Mouse (Mus musculus) liver, embryonic 14.5 days (tissue): ENCODE data around the gene Map7d1. TPM values are rescaled to one million over a fixed set of nuclear protein-coding genes. Genes with fewer than 3 reads are reported as not detected.

Experiments used
- ATAC-seq: fragments of 200-750 bp; cut with Nextera tagmentation; 2 replicates; pipeline ENCODE4 v1.8.0; 2017; ENCODE audit warnings: moderate number of reproducible peaks, mild to moderate bottlenecking, moderate library complexity; ENCODE audit not compliant: insufficient read depth
- DNase-seq, 3 experiments: peaks; one replicate each; pipeline ENCODE4 v3.0.0-alpha.2; 2012 to 2013; ENCODE audit warnings: low read depth in 3 of 3, low spot score in 3 of 3
- H3K27ac ChIP-seq: fragments of 300-500 bp; sonication (generic); 2 replicates; pipeline ENCODE4 v1.5.1; 2014; ENCODE audit warnings: moderate library complexity, mild to moderate bottlenecking, control low read depth, inconsistent platforms
- H3K27me3 ChIP-seq: fragments of 300-500 bp; sonication (generic); 2 replicates; pipeline ENCODE4 v1.6.1; 2014; ENCODE audit warnings: mild to moderate bottlenecking, low read length, moderate library complexity; ENCODE audit not compliant: control insufficient read depth, insufficient read depth
- H3K36me3 ChIP-seq: fragments of 300-500 bp; sonication (generic); replicated peaks from 2 replicates; pipeline ENCODE4 v1.6.1; 2014; ENCODE audit warnings: low read depth; ENCODE audit not compliant: control insufficient read depth, insufficient read depth
- H3K4me1 ChIP-seq, 2 experiments: fragments of 200-500 bp in 1 of 2; fragments of 300-500 bp in 1 of 2; sonication (generic) in 1 of 2; replicated peaks; 2 replicates each; pipeline ENCODE4 v1.6.1; 2012 to 2014; ENCODE audit warnings: antibody characterized with exemption in 1 of 2, inconsistent platforms in 1 of 2, low read length in 1 of 2; ENCODE audit not compliant: control insufficient read depth in 2 of 2, insufficient read depth in 2 of 2
- H3K4me2 ChIP-seq: fragments of 300-500 bp; sonication (generic); 2 replicates; pipeline ENCODE4 v1.6.1; 2014; ENCODE audit warnings: low read depth, mild to moderate bottlenecking, control low read depth, moderate library complexity
- H3K4me3 ChIP-seq, 2 experiments: fragments of 200-500 bp in 1 of 2; fragments of 300-500 bp in 1 of 2; sonication (generic) in 1 of 2; 2 replicates each; pipeline ENCODE4 v1.5.1; 2012 to 2014; ENCODE audit warnings: low read depth in 2 of 2, low read length in 2 of 2, mild to moderate bottlenecking in 2 of 2, control low read depth in 1 of 2, inconsistent platforms in 1 of 2, moderate library complexity in 1 of 2; ENCODE audit not compliant: insufficient read depth in 1 of 2
- H3K9ac ChIP-seq: fragments of 300-500 bp; sonication (generic); replicated peaks from 2 replicates; pipeline ENCODE4 v1.6.1; 2014; ENCODE audit warnings: mild to moderate bottlenecking, control low read depth, moderate library complexity
- H3K9me3 ChIP-seq: fragments of 300-500 bp; sonication (generic); 2 replicates; pipeline ENCODE4 v1.6.1; 2016; ENCODE audit warnings: low read length, mixed read lengths; ENCODE audit not compliant: control insufficient read depth
- CTCF ChIP-seq: IDR thresholded peaks from 2 replicates; pipeline ENCODE4 v1.5.1; 2016; ENCODE audit warnings: antibody characterized with exemption, low read depth, control low read depth
- EP300 ChIP-seq: IDR thresholded peaks from 2 replicates; pipeline ENCODE4 v1.6.1; 2016; ENCODE audit warnings: antibody characterized with exemption, low read depth
- WGBS: fragments of 180-500 bp; shearing (Covaris S2); extraction: QIAGEN DNeasy Blood & Tissue Kit; methylation state at CpG from one replicate; pipeline ENCODE4 v1.1.7; 2014; ENCODE audit not compliant: insufficient replicate concordance; 5-methylcytosine and 5-hydroxymethylcytosine counted together
- polyA plus RNA-seq, 2 experiments: library from polyadenylated mRNA; depleted of rRNA in 1 of 2; stranded (reverse) in 1 of 2; unstranded in 1 of 2; fragments of >200 nt; fragmentation: Nextera tagmentation in 1 of 2; extraction: Ambion mirVana in 1 of 2; gene quantifications; 2 replicates each; pipeline versions ENCODE4 v1.2.1 to v1.2.3; 2012 to 2014

Map7d1 gene
- polyA plus RNA-seq, 2 experiments: 4.9 to 9.4 TPM

GRCm38 (mm10) chr4:126300916-126301583 lies 44.9 kb upstream of the Map7d1 start:
- no peaks in the 10 kb centered on the region for H3K36me3 ChIP-seq
- peaks cover 55% of the 10 kb centered on the region for H3K27me3 ChIP-seq
- no peaks in the 10 kb centered on the region; the same call in 1 of the 2 replicates for H3K9me3 ChIP-seq
- H3K27ac ChIP-seq: no peak overlapping the region
- peak overlapping the region; percentile 41 for H3K4me2 ChIP-seq
- ATAC-seq (no peak), DNase-seq (no peak)
- H3K4me1 ChIP-seq: no peaks in the 10 kb centered on the region
- no peak overlapping the region; a peak in 1 of 4 replicates for H3K4me3 ChIP-seq
- no peak overlapping the region for H3K9ac ChIP-seq
- TF ChIP-seq CTCF: no peak
- TF ChIP-seq EP300: no peak
- WGBS: 2% methylated on average over 50 of the region's 50 CpGs

DNA sequence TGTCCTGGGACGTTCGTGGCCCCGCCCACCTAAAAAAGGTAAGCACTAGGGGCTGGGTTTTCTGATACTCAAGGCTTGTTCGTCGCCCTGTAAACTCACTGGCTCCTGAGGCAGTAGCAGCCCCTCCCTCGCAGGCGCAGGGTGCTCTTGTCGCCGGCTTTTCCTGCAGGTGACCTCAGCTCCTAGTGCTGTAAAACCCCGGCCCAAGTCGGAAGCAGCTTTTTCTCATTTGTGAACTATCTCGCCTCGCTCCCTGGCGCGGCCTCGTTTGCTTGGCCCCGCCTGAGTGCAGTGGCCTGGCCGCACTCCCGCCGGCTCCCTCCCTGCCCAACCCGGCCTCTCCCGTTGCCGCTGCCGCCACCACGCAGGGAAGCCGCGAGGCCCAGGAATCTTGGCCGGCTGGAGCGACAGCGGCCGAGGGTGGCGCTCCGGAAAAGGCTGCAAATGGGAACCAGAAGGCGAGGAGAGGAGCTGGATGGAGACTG lies 40.5 kb upstream of the Map7d1 start:
- H3K4me2 ChIP-seq: peak overlapping the region; percentile 7
- TF ChIP-seq EP300 (no peak), CTCF (no peak)
- 2% methylated on average over 34 of the region's 34 CpGs for WGBS
- H3K9me3 ChIP-seq: no peaks in the 10 kb centered on the region
- DNase-seq (no peak), ATAC-seq (no peak)
- no peak overlapping the region for H3K9ac ChIP-seq
- peaks cover 44% of the 10 kb centered on the region for H3K27me3 ChIP-seq
- H3K27ac ChIP-seq: no peak overlapping the region
- no peaks in the 10 kb centered on the region for H3K4me1 ChIP-seq
- no peaks in the 10 kb centered on the region for H3K36me3 ChIP-seq
- no peak overlapping the region for H3K4me3 ChIP-seq

DNA sequence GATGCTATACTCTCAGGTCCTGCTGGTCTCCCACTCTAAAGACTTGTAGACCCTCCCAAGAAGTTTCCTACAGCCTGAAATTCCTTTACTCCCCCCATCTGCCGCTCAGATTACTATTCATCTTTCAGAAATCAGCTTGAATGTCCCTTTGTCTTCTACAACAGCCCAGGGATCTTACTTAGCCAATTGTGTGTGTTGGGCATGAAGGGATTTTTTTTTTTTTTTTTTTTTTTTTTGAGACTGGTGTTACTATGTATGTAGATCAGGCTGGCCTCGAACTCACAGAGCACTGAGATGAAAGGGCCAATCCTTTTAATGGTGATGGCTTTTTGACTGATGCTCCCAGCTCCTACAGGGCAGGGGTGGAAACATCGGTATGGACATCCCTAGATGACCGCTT lies 39.8 kb upstream of the Map7d1 start:
- WGBS: 41% methylated on average over 4 of the region's 4 CpGs
- no peak overlapping the region for H3K4me2 ChIP-seq
- no peak overlapping the region for H3K9ac ChIP-seq

GRCm38 (mm10) chr4:126295152-126295551 lies 39.0 kb upstream of the Map7d1 start:
- Histone ChIP-seq H3K4me2 (no peak overlapping the region), H3K36me3 (no peaks in the 10 kb centered on the region), H3K4me3 (no peak overlapping the region), H3K4me1 (no peaks in the 10 kb centered on the region), H3K27ac (no peak overlapping the region), H3K9ac (no peak overlapping the region), H3K9me3 (no peaks in the 10 kb centered on the region), H3K27me3 (peaks cover 29% of the 10 kb centered on the region)
- 51% methylated on average over 6 of the region's 6 CpGs for WGBS
- TF ChIP-seq CTCF (no peak), EP300 (no peak)
- ATAC-seq (peak; percentile 13; the same call in 1 of the 2 replicates), DNase-seq (no peak)

More for the DNA sequence above, 39.8 kb upstream of the Map7d1 start:
- H3K4me3 ChIP-seq: no peak overlapping the region
- H3K27ac ChIP-seq: no peak overlapping the region
- DNase-seq: no peak
- peaks cover 37% of the 10 kb centered on the region for H3K27me3 ChIP-seq
- no peak for ATAC-seq
- no peak for TF ChIP-seq EP300
- no peak for TF ChIP-seq CTCF
- H3K4me1 ChIP-seq: no peaks in the 10 kb centered on the region
- no peaks in the 10 kb centered on the region for H3K36me3 ChIP-seq
- H3K9me3 ChIP-seq: no peaks in the 10 kb centered on the region

DNA sequence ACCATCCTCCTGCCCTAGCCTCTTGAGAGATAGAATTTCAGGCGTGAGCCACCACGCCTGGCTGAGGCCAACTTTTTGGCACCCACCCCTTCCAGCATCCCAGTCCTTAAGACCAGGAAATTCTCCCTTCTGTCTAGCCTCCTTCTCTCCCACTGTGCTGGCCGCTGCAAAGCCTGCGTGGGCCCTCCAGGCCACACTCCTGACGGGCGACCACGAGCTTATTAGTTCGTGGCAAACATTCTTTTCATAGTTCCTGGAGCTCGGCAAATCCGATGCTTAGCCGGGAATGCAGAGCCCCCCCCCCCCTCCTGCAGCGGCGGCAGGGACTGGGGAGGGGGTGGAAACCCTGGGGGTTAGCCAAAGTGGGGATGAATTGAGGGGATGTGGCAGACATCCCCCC lies 35.1 kb upstream of the Map7d1 start:
- Histone ChIP-seq H3K27ac (no peak overlapping the region), H3K36me3 (no peaks in the 10 kb centered on the region), H3K9ac (no peak overlapping the region), H3K4me1 (0 out of 4 replicates have a peak, but pooled peaks cover 0 to 2% of the 10 kb centered on the region in 2 experiments), H3K27me3 (peaks cover 30% of the 10 kb centered on the region), H3K9me3 (no peaks in the 10 kb centered on the region), H3K4me3 (no peak overlapping the region), H3K4me2 (no peak overlapping the region)
- TF ChIP-seq CTCF: no peak
- no peak for TF ChIP-seq EP300
- 41% methylated on average over 13 of the region's 13 CpGs for WGBS
- ATAC-seq (no peak), DNase-seq (no peak)
